ENCODE assay signal across 27 mouse cellular contexts in the genomic region with DNA sequence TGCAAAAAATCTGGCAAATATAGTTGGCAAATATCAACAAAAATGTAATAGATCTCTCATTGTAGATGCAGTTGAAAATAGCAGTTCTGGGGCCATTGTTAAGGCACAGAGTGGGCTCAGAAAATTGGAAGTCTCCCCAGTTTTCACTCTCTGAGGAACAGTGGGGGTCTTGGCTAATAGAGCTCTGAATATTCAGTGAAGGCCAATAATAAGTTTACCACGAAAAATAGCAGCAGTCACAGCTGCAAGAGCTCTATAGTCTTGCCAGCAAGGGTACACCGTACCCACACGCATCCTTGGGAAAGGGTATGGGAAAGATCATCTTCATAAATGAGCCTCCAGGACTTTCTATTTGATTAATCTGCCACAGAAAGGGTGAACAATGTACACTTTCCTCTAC.
A peak's percentile ranks its signal among the peaks of the same experiment; 100 is the strongest.
DNase-seq lines count a peak whose midpoint lies in the region; ATAC-seq and TF ChIP-seq lines count a peak whose summit lies in the region.
"Had no signal": no experiment of that assay in that cellular context is flagged by ENCODE, and none has a peak within 500 bp of the region (broad histone marks: within the 10 kb centered on the region; RNA-seq: fewer than 3 reads in every experiment).

No protein-coding gene starts in this region.

- intact Hi-C loops in left cerebral cortex, postnatal 4 days (cut with DNase I): no loop called here

- no peak overlapping the region for H3K9ac ChIP-seq in forebrain, embryonic 15.5 days (replicated peaks)
- no peak overlapping the region for H3K9ac ChIP-seq in forebrain, embryonic 11.5 days (ENCODE audit: low read length)
- H3K9ac ChIP-seq in forebrain, postnatal 0 days: no peak overlapping the region
- H3K9ac ChIP-seq in midbrain, postnatal 0 days (replicated peaks; ENCODE audit: low read length, poor library complexity, severe bottlenecking): no peak overlapping the region
- H3K9ac ChIP-seq: embryonic facial prominence, embryonic 12.5 days; liver, embryonic 14.5 days had no signal

- H3K4me2 ChIP-seq in forebrain, embryonic 15.5 days (replicated peaks): no peak overlapping the region
- H3K4me2 ChIP-seq in forebrain, embryonic 11.5 days (ENCODE audit: low read depth, low read length, severe bottlenecking): no peak overlapping the region
- no peak overlapping the region for H3K4me2 ChIP-seq in forebrain, postnatal 0 days (ENCODE audit: low read depth)
- H3K4me2 ChIP-seq in midbrain, postnatal 0 days (ENCODE audit: low read depth, low read length, poor library complexity, severe bottlenecking): no peak overlapping the region
- H3K4me2 ChIP-seq: embryonic facial prominence, embryonic 12.5 days had no signal

- 0 out of 2 replicates have a peak, but pooled peaks cover 5% of the 10 kb centered on the region for H3K4me1 ChIP-seq in forebrain, embryonic 15.5 days
- H3K4me1 ChIP-seq in forebrain, embryonic 11.5 days (replicated peaks; ENCODE audit: control insufficient read depth, insufficient read depth, low read length): no peaks in the 10 kb centered on the region
- no peaks in the 10 kb centered on the region for H3K4me1 ChIP-seq in forebrain, postnatal 0 days (ENCODE audit: insufficient read depth)
- H3K4me1 ChIP-seq in midbrain, postnatal 0 days (ENCODE audit: insufficient read depth, low read length): no peaks in the 10 kb centered on the region
- H3K4me1 ChIP-seq: embryonic facial prominence, embryonic 12.5 days had no signal

- no peak overlapping the region for H3K4me3 ChIP-seq in forebrain, embryonic 15.5 days
- H3K4me3 ChIP-seq in forebrain, embryonic 11.5 days (ENCODE audit: low read depth, low read length): no peak overlapping the region
- no peak overlapping the region for H3K4me3 ChIP-seq in forebrain, postnatal 0 days (ENCODE audit: low read depth, low read length)
- no peak overlapping the region for H3K4me3 ChIP-seq in midbrain, postnatal 0 days (ENCODE audit: low read depth, low read length)
- H3K4me3 ChIP-seq: embryonic facial prominence, embryonic 12.5 days had no signal

- no peaks in the 10 kb centered on the region for H3K27me3 ChIP-seq in forebrain, embryonic 15.5 days
- H3K27me3 ChIP-seq in forebrain, embryonic 11.5 days (ENCODE audit: control insufficient read depth, insufficient read depth, low read length): no peaks in the 10 kb centered on the region
- no peaks in the 10 kb centered on the region for H3K27me3 ChIP-seq in forebrain, postnatal 0 days (ENCODE audit: insufficient read depth, low read length)
- no peaks in the 10 kb centered on the region for H3K27me3 ChIP-seq in midbrain, postnatal 0 days (ENCODE audit: insufficient read depth, low read length)
- H3K27me3 ChIP-seq: embryonic facial prominence, embryonic 12.5 days had no signal

- 23% methylated on average over 3 of the region's 3 CpGs for WGBS in forebrain, embryonic 15.5 days
- WGBS in forebrain, embryonic 11.5 days: 75% methylated on average over 3 of the region's 3 CpGs
- WGBS in forebrain, postnatal 0 days: 16% methylated on average over 3 of the region's 3 CpGs
- WGBS in midbrain, postnatal 0 days: 50% methylated on average over 3 of the region's 3 CpGs

- TF ChIP-seq CTCF in forebrain, postnatal 0 days (IDR thresholded peaks at IDR 0.05; ENCODE audit: low read depth): no peak
- no peak for TF ChIP-seq CTCF in midbrain, postnatal 0 days (IDR thresholded peaks at IDR 0.05)

- no peaks in the 10 kb centered on the region for H3K36me3 ChIP-seq in forebrain, embryonic 15.5 days
- H3K36me3 ChIP-seq in forebrain, embryonic 11.5 days (ENCODE audit: control insufficient read depth, insufficient read depth, low read length): no peaks in the 10 kb centered on the region
- no peaks in the 10 kb centered on the region for H3K36me3 ChIP-seq in forebrain, postnatal 0 days (ENCODE audit: insufficient read depth)
- no peaks in the 10 kb centered on the region for H3K36me3 ChIP-seq in midbrain, postnatal 0 days (ENCODE audit: insufficient read depth, low read length)
- H3K36me3 ChIP-seq: embryonic facial prominence, embryonic 12.5 days had no signal

- no peaks in the 10 kb centered on the region for H3K9me3 ChIP-seq in forebrain, embryonic 15.5 days
- no peaks in the 10 kb centered on the region for H3K9me3 ChIP-seq in forebrain, embryonic 11.5 days (ENCODE audit: control insufficient read depth, low read length)
- H3K9me3 ChIP-seq in forebrain, postnatal 0 days (ENCODE audit: low read length): no peaks in the 10 kb centered on the region
- no peaks in the 10 kb centered on the region for H3K9me3 ChIP-seq in midbrain, postnatal 0 days (ENCODE audit: low read length)
- H3K9me3 ChIP-seq: embryonic facial prominence, embryonic 12.5 days had no signal

- ATAC-seq in forebrain, embryonic 15.5 days (replicated peaks): peak; percentile 90
- no peak for ATAC-seq in forebrain, embryonic 11.5 days (replicated peaks; ENCODE audit: low FRiP score)
- ATAC-seq in forebrain, postnatal 0 days: peak; percentile 48
- no peak for ATAC-seq in midbrain, postnatal 0 days (ENCODE audit: low FRiP score)
- ATAC-seq: intestine, embryonic 16.5 days had no signal

- H3K27ac ChIP-seq in forebrain, embryonic 15.5 days (replicated peaks): 0 out of 2 replicates have a peak overlapping the region, but pooled peaks have one; percentile 14
- no peak overlapping the region for H3K27ac ChIP-seq in forebrain, embryonic 11.5 days (ENCODE audit: low read depth, low read length)
- H3K27ac ChIP-seq in forebrain, postnatal 0 days (ENCODE audit: low read depth, low read length): no peak overlapping the region
- H3K27ac ChIP-seq in midbrain, postnatal 0 days (ENCODE audit: low read depth, low read length): no peak overlapping the region
- H3K27ac ChIP-seq: embryonic facial prominence, embryonic 12.5 days; kidney, postnatal 0 days; liver, embryonic 14.5 days; macrophage had no signal

- DNase-seq in forebrain, embryonic 11.5 days (ENCODE audit: low spot score): no peak
- peak; percentile 3 for DNase-seq in left cerebral cortex, postnatal 4 days
- DNase-seq in left cerebral cortex, adult 9 months (ENCODE audit: low spot score in 2 of 2): no peak
- peak; percentile 20 for DNase-seq in forebrain, postnatal 0 days
- DNase-seq in midbrain, postnatal 0 days (ENCODE audit: low spot score): peak; percentile 52
- no peak for DNase-seq in natural killer cell, adult 2 months (ENCODE audit: low spot score in 2 of 2)
- DNase-seq: adrenal gland, postnatal 25 days; B cell, adult 2 months; cerebellum, adult 2 months; cerebellum, postnatal 25 days; gastrocnemius, postnatal 14 days; heart, postnatal 14 days; kidney, adult 8-10 months; kidney, postnatal 4 days; layer of hippocampus, postnatal 36 days; liver; lung, adult 2 months; lung, postnatal 10 days; right cerebral cortex, postnatal 25 days; spleen, adult 18-20 months; thymus, postnatal 14 days had no signal

Comparison
In these comparisons a context has a peak if more than half of its experiments do, and no peak if none do; other contexts are left out.
1. ATAC-seq: peak in forebrain, embryonic 15.5 days (single experiment) and forebrain, postnatal 0 days (single experiment); none in forebrain, embryonic 11.5 days (single experiment) and midbrain, postnatal 0 days (single experiment).
2. DNase-seq: peak in left cerebral cortex, postnatal 4 days (single experiment), forebrain, postnatal 0 days (single experiment) and midbrain, postnatal 0 days (single experiment); none in forebrain, embryonic 11.5 days (single experiment), left cerebral cortex, adult 9 months (0 of 2) and natural killer cell, adult 2 months (0 of 2).